Mouse (Mus musculus) hindbrain, postnatal 0 days (tissue): ENCODE data around the gene Clmn. TPM values are rescaled to one million over a fixed set of nuclear protein-coding genes. Genes with fewer than 3 reads are reported as not detected.

Experiments used
- ATAC-seq: fragments of 200-750 bp; cut with Nextera tagmentation; 2 replicates; pipeline ENCODE4 v1.8.0; 2017; ENCODE audit warnings: mild to moderate bottlenecking, moderate TSS enrichment, moderate library complexity
- DNase-seq: peaks from one replicate; pipeline ENCODE4 v3.0.0-alpha.2; 2015; ENCODE audit warnings: low spot score
- H3K27ac ChIP-seq: fragments of 300-500 bp; sonication (generic); 2 replicates; pipeline ENCODE4 v1.5.1; 2014; ENCODE audit warnings: mild to moderate bottlenecking
- H3K27me3 ChIP-seq: fragments of 300-500 bp; sonication (generic); 2 replicates; pipeline ENCODE4 v1.6.1; 2014; ENCODE audit warnings: low read length, mixed read lengths; ENCODE audit not compliant: insufficient read depth
- H3K36me3 ChIP-seq: fragments of 300-500 bp; sonication (generic); 2 replicates; pipeline ENCODE4 v1.6.1; 2014; ENCODE audit warnings: low read length, mixed read lengths; ENCODE audit not compliant: insufficient read depth
- H3K4me1 ChIP-seq: fragments of 300-500 bp; sonication (generic); 2 replicates; pipeline ENCODE4 v1.6.1; 2014; ENCODE audit warnings: antibody characterized with exemption, low read length, mixed read lengths; ENCODE audit not compliant: insufficient read depth
- H3K4me2 ChIP-seq: fragments of 300-500 bp; sonication (generic); 2 replicates; pipeline ENCODE4 v1.6.1; 2014; ENCODE audit warnings: low read depth, mild to moderate bottlenecking, low read length, moderate library complexity, mixed read lengths
- H3K4me3 ChIP-seq: fragments of 300-500 bp; sonication (generic); 2 replicates; pipeline ENCODE4 v1.5.1; 2014; ENCODE audit warnings: low read length
- H3K9ac ChIP-seq: fragments of 300-500 bp; sonication (generic); replicated peaks from 2 replicates; pipeline ENCODE4 v1.6.1; 2014; ENCODE audit warnings: mild to moderate bottlenecking, low read length, moderate library complexity, mixed read lengths
- H3K9me3 ChIP-seq: fragments of 300-500 bp; sonication (generic); 2 replicates; pipeline ENCODE4 v1.6.1; 2016; ENCODE audit warnings: low read length, mixed read lengths
- CTCF ChIP-seq: IDR thresholded peaks from 2 replicates; pipeline ENCODE4 v1.5.1; 2016; ENCODE audit warnings: antibody characterized with exemption, control low read depth, low read depth
- WGBS: fragments of 180-500 bp; shearing (Covaris S2); extraction: QIAGEN DNeasy Blood & Tissue Kit; methylation state at CpG from one replicate; pipeline ENCODE4 v1.1.7; 2014; 5-methylcytosine and 5-hydroxymethylcytosine counted together
- polyA plus RNA-seq: library from polyadenylated mRNA; unstranded; fragments of >200 nt; fragmentation: Nextera tagmentation; extraction: Ambion mirVana; gene quantifications from 2 replicates; pipeline ENCODE4 v1.2.1, GENCODE M21; 2015
- total RNA-seq: library from RNA; depleted of rRNA; stranded (reverse); fragments of >200 nt; gene quantifications from 2 replicates; pipeline ENCODE4 v1.2.3, GENCODE M21; 2014

Clmn gene
- total and polyA plus RNA-seq, 2 experiments from 2014 or later = 1.7 to 2.6 TPM

- no peak for TF ChIP-seq CTCF
- Histone ChIP-seq H3K9me3 (no peaks in the 10 kb centered on the region), H3K9ac (no peak overlapping the region), H3K27ac (no peak overlapping the region), H3K36me3 (no peaks in the 10 kb centered on the region), H3K4me3 (no peak overlapping the region), H3K27me3 (no peaks in the 10 kb centered on the region), H3K4me1 (no peaks in the 10 kb centered on the region), H3K4me2 (no peak overlapping the region)
- DNase-seq = no peak
- 81% methylated on average over 4 of the region's 4 CpGs for WGBS
- ATAC-seq = no peak
These were observed 16.7 kb upstream of the Clmn start for GRCm38 (mm10) chr12:104881518-104882060.

GRCm38 (mm10) chr12:104880367-104880766, 15.5 kb upstream of the Clmn start:
- ATAC-seq (no peak), DNase-seq (no peak)
- no peak overlapping the region for H3K4me2 ChIP-seq
- H3K27me3 ChIP-seq = no peaks in the 10 kb centered on the region
- H3K36me3 ChIP-seq = no peaks in the 10 kb centered on the region
- H3K4me1 ChIP-seq = no peaks in the 10 kb centered on the region
- H3K9ac ChIP-seq = no peak overlapping the region
- WGBS = 67% methylated on average over 12 of the region's 12 CpGs
- no peak for TF ChIP-seq CTCF
- no peak overlapping the region for H3K4me3 ChIP-seq
- no peaks in the 10 kb centered on the region for H3K9me3 ChIP-seq
- no peak overlapping the region for H3K27ac ChIP-seq

GRCm38 (mm10) chr12:104879577-104879989, 14.7 kb upstream of the Clmn start:
- no peak overlapping the region for H3K4me3 ChIP-seq
- no peak for DNase-seq
- no peak for TF ChIP-seq CTCF
- no peak overlapping the region for H3K27ac ChIP-seq
- no peaks in the 10 kb centered on the region for H3K27me3 ChIP-seq
- no peaks in the 10 kb centered on the region for H3K36me3 ChIP-seq
- H3K4me1 ChIP-seq = no peaks in the 10 kb centered on the region
- no peaks in the 10 kb centered on the region for H3K9me3 ChIP-seq
- no peak for ATAC-seq
- no peak overlapping the region for H3K9ac ChIP-seq
- no peak overlapping the region for H3K4me2 ChIP-seq
- WGBS = 52% methylated on average over 10 of the region's 10 CpGs

GRCm38 (mm10) chr12:104876053-104876452, 11.2 kb upstream of the Clmn start:
- H3K4me3 ChIP-seq = no peak overlapping the region
- DNase-seq (no peak), ATAC-seq (no peak)
- H3K27me3 ChIP-seq = no peaks in the 10 kb centered on the region
- H3K9me3 ChIP-seq = no peaks in the 10 kb centered on the region
- H3K4me2 ChIP-seq = no peak overlapping the region
- H3K36me3 ChIP-seq = no peaks in the 10 kb centered on the region
- H3K9ac ChIP-seq = no peak overlapping the region
- H3K4me1 ChIP-seq = no peaks in the 10 kb centered on the region
- 51% methylated on average over 3 of the region's 3 CpGs for WGBS
- no peak overlapping the region for H3K27ac ChIP-seq
- no peak for TF ChIP-seq CTCF

- no peak overlapping the region for H3K4me2 ChIP-seq
- no peak for DNase-seq
- WGBS = 90% methylated on average over 6 of the region's 6 CpGs
- H3K4me1 ChIP-seq = no peaks in the 10 kb centered on the region
- TF ChIP-seq CTCF = no peak
- H3K9ac ChIP-seq = no peak overlapping the region
- no peaks in the 10 kb centered on the region for H3K27me3 ChIP-seq
- no peak overlapping the region for H3K27ac ChIP-seq
- no peak overlapping the region for H3K4me3 ChIP-seq
- no peaks in the 10 kb centered on the region for H3K36me3 ChIP-seq
- H3K9me3 ChIP-seq = no peaks in the 10 kb centered on the region
- ATAC-seq = no peak
These were observed 7.1 kb upstream of the Clmn start for GRCm38 (mm10) chr12:104871987-104872386.

- no peaks in the 10 kb centered on the region for H3K36me3 ChIP-seq
- DNase-seq (peak; percentile 60), ATAC-seq (no peak)
- no peak overlapping the region for H3K4me2 ChIP-seq
- no peak overlapping the region for H3K9ac ChIP-seq
- H3K4me1 ChIP-seq = no peaks in the 10 kb centered on the region; the same call in 1 of the 2 replicates
- H3K4me3 ChIP-seq = no peak overlapping the region
- no peaks in the 10 kb centered on the region for H3K27me3 ChIP-seq
- no peaks in the 10 kb centered on the region for H3K9me3 ChIP-seq
- WGBS = 54% methylated on average over 3 of the region's 3 CpGs
- no peak overlapping the region for H3K27ac ChIP-seq
- no peak for TF ChIP-seq CTCF
These were observed 4.9 kb upstream of the Clmn start for GRCm38 (mm10) chr12:104869737-104870136.

- no peak for TF ChIP-seq CTCF
- no peak for ATAC-seq
- no peak overlapping the region for H3K4me2 ChIP-seq
- WGBS = 79% methylated on average over 3 of the region's 3 CpGs
- no peaks in the 10 kb centered on the region; the same call in 1 of the 2 replicates for H3K4me1 ChIP-seq
- H3K9ac ChIP-seq = no peak overlapping the region
- H3K36me3 ChIP-seq = no peaks in the 10 kb centered on the region
- H3K27ac ChIP-seq = no peak overlapping the region
- H3K9me3 ChIP-seq = no peaks in the 10 kb centered on the region
- no peak overlapping the region for H3K4me3 ChIP-seq
- no peaks in the 10 kb centered on the region for H3K27me3 ChIP-seq
- no peak for DNase-seq
These were observed 3.6 kb upstream of the Clmn start for GRCm38 (mm10) chr12:104868430-104868829.
